Comparison of ENCODE assay signal across 8 mouse cellular contexts in genomic region chr12:16532860-16533230, GRCm38 (mm10).
DNase-seq lines count a peak whose midpoint lies in the region; ATAC-seq and TF ChIP-seq lines count a peak whose summit lies in the region.

No protein-coding gene starts in this region.

- 0 out of 2 replicates have a peak, but pooled peaks cover 2% of the 10 kb centered on the region for H3K4me1 ChIP-seq in hindbrain, embryonic 11.5 days (replicated peaks; ENCODE audit: control insufficient read depth, insufficient read depth, low read length)
- peaks cover 11% of the 10 kb centered on the region for H3K4me1 ChIP-seq in midbrain, embryonic 15.5 days

- H3K4me3 ChIP-seq in hindbrain, embryonic 11.5 days (ENCODE audit: low read depth, low read length): no peak overlapping the region
- no peak overlapping the region for H3K4me3 ChIP-seq in midbrain, embryonic 15.5 days

- no peak for TF ChIP-seq POLR2A in brain, embryonic 14.5 days (IDR thresholded peaks at IDR 0.05; ENCODE audit: borderline replicate concordance, extremely low read depth, insufficient read depth, insufficient read length, poor library complexity, severe bottlenecking)

- no peaks in the 10 kb centered on the region for H3K27me3 ChIP-seq in hindbrain, embryonic 11.5 days (ENCODE audit: control insufficient read depth, insufficient read depth, low read length)
- H3K27me3 ChIP-seq in midbrain, embryonic 15.5 days (replicated peaks): no peaks in the 10 kb centered on the region

- no peak overlapping the region for H3K4me2 ChIP-seq in hindbrain, embryonic 11.5 days (replicated peaks; ENCODE audit: low read depth, low read length)
- H3K4me2 ChIP-seq in midbrain, embryonic 15.5 days: no peak overlapping the region

- peak; percentile 18 for DNase-seq in kidney, postnatal 10 days
- DNase-seq in kidney, postnatal 4 days: no peak
- peak; percentile 34 for DNase-seq in brain, embryonic 14.5 days (ENCODE audit: low read depth)
- DNase-seq in hindbrain, embryonic 11.5 days (ENCODE audit: low spot score): no peak
- DNase-seq in left cerebral cortex, postnatal 10 days (ENCODE audit: extremely low spot score in 1 of 2, low spot score in 2 of 2): no peak
- DNase-seq in layer of hippocampus, adult 9-10 months (ENCODE audit: low spot score): no peak
- no peak for DNase-seq in cerebellum, adult 18-20 months

- no peak for TF ChIP-seq CTCF in brain, embryonic 14.5 days (IDR thresholded peaks at IDR 0.05; ENCODE audit: borderline replicate concordance, extremely low read depth, insufficient read depth, insufficient read length)

- ATAC-seq in hindbrain, embryonic 11.5 days (ENCODE audit: low FRiP score): peak; percentile 65
- peak; percentile 77 for ATAC-seq in midbrain, embryonic 15.5 days (replicated peaks)

- 51% methylated on average over 7 of the region's 7 CpGs for WGBS in hindbrain, embryonic 11.5 days
- WGBS in midbrain, embryonic 15.5 days: 43% methylated on average over 7 of the region's 7 CpGs

- H3K9ac ChIP-seq in hindbrain, embryonic 11.5 days (ENCODE audit: low read depth, low read length): peak overlapping the region; percentile 44; the same call in 1 of the 2 replicates
- peak overlapping the region; percentile 6; the same call in 1 of the 2 replicates for H3K9ac ChIP-seq in midbrain, embryonic 15.5 days

- intact Hi-C loops in left cerebral cortex, postnatal 10 days (cut with DNase I): loop anchor here (2.0 to 5.0 kb wide), 3 partner anchors 720 to 996 kb away; no protein-coding TSS in a partner anchor

- H3K36me3 ChIP-seq in hindbrain, embryonic 11.5 days (ENCODE audit: control insufficient read depth, insufficient read depth, low read length): no peaks in the 10 kb centered on the region
- peaks cover 6% of the 10 kb centered on the region; the same call in 1 of the 2 replicates for H3K36me3 ChIP-seq in midbrain, embryonic 15.5 days (replicated peaks)

- H3K9me3 ChIP-seq in hindbrain, embryonic 11.5 days (ENCODE audit: control insufficient read depth, low read length): no peaks in the 10 kb centered on the region
- no peaks in the 10 kb centered on the region for H3K9me3 ChIP-seq in midbrain, embryonic 15.5 days

- H3K27ac ChIP-seq in hindbrain, embryonic 11.5 days (ENCODE audit: low read depth, low read length): no peak overlapping the region
- peak overlapping the region; percentile 61 for H3K27ac ChIP-seq in midbrain, embryonic 15.5 days

Comparison
In these comparisons a context has a peak if more than half of its experiments do, and no peak if none do; other contexts are left out.
1. DNase-seq: peak in kidney, postnatal 10 days (single experiment) and brain, embryonic 14.5 days (single experiment); none in kidney, postnatal 4 days (0 of 2), hindbrain, embryonic 11.5 days (single experiment), left cerebral cortex, postnatal 10 days (0 of 2), layer of hippocampus, adult 9-10 months (single experiment) and cerebellum, adult 18-20 months (0 of 2).